Mouse (Mus musculus) spleen, postnatal 10 days (tissue): ENCODE measurements around the gene Gsk3a.

Experiments
- DNase-seq, 2 experiments: peaks; one replicate each; pipeline ENCODE4 v3.0.0; 2021 to 2022; ENCODE audit warnings: low spot score in 2 of 2

Gsk3a gene

GRCm38 (mm10) chr7:25221102-25221883, 16.4 kb downstream of the Gsk3a start, which contains the start of gene Zfp526:
Gene Zfp526, plus strand, starts transcription at chr7:25221425.
- peak; percentile 94 to 96 for DNase-seq

- DNase-seq = peak; percentile 55 to 65
Measured at GRCm38 (mm10) chr7:25220457-25221101, 17.1 kb downstream of the Gsk3a start, which contains the start of gene Dedd2. Gene Dedd2, minus strand, starts transcription at chr7:25220615.

GRCm38 (mm10) chr7:25219756-25220456, 17.7 kb downstream of the Gsk3a start:
- DNase-seq = peak; percentile 96 to 98

DNA sequence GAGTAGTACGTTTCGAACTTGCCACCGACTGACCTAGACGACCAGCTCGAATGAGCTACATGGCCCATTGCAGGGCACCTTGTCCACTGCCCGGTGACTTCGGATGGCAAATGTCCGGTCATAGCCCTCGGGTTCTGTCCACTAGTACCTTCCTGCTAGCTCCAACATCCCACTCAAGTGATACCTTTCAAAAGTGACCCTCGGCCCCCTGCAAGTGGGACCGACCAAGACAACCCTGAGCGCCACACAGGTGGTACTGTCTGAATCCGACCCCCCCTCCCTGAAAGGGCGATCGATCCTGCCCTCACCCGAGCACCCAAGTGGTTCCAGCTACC, 18.3 kb downstream of the Gsk3a start:
- no peak for DNase-seq

DNA sequence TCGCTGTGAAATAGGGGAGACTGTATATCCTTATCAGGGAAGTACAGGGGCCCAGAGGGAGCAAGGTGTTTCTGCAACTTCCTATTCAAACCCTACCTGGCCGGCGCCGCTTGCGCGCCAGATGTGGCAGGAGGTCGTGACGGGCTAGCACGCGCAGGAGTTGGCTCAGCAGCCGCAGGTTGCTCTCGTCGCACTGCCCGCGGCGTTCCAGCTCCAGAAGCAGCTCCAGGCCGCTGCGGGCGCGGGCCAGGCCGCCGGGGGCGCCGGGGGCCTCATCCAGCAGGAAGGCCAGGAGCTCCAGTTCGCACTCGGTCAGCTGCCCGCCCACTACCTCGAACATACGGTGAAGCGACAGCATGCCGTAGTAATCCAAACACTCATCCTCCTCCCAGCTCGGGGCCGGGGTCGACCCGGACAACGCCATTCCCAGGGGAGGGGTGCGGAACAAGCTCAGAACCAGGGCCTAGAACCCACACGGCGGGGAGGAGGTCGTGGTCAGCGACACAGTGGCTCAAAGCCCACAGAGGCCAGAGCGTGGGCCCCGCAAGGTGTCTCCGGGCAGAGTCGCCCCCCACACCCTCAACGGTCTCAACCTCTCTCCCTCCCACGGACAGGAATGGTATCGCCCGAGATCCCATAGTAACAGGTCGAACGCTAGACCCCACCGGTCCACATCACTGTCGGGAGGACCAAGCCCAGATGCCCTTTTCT, 18.8 kb downstream of the Gsk3a start:
- peak; percentile 76 to 78 for DNase-seq

DNA sequence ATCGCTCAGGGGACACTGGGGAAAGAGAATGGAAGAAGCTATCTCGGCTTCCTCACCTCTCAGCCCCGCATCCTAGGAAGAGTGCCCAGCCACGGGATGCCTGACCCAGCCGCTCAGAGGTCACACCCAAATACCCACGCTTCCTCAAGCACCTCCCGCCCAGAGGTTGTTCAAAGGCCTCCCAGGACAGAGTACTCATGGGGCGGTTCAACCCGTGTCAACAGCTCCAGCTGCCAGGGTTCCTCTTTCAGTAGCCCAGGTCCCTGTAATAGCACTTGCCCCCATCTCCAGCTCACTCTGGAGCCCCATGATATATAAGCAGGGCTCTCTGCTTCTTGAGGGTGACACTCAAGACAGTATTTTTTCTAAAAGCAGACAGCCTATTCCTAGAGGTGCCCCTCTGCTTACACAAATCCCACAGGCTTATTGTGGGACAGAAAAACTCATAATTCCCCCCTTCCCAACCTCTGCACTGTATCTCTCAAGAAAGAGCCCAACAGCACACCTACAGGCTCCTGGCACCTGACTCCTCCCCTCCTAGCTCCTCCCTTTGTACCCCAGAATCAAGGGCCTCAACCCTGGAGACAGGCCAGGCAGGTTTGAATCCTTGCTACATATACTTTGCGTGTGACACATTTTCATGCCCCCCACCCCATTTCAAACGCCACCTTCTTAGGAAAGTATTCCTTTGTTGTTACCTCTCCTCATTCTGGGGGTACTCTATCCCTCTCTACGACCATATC, 19.8 kb downstream of the Gsk3a start:
- peak in 1 of 2 experiments; percentile 52 for DNase-seq

GRCm38 (mm10) chr7:25214172-25214571, 23.5 kb downstream of the Gsk3a start:
- no peak for DNase-seq

GRCm38 (mm10) chr7:25213099-25213498, 24.6 kb downstream of the Gsk3a start:
- DNase-seq = no peak

GRCm38 (mm10) chr7:25210482-25210881, 27.2 kb downstream of the Gsk3a start:
- DNase-seq = no peak

- peak; percentile 51 to 62 for DNase-seq
Measured at GRCm38 (mm10) chr7:25209161-25209622, 28.5 kb downstream of the Gsk3a start.

- DNase-seq = peak; percentile 7 to 39
Measured at GRCm38 (mm10) chr7:25206094-25206830, 31.4 kb downstream of the Gsk3a start.

- peak; percentile 50 to 73 for DNase-seq
Measured at GRCm38 (mm10) chr7:25205355-25206093, 32.1 kb downstream of the Gsk3a start.

GRCm38 (mm10) chr7:25203624-25204023, 34.0 kb downstream of the Gsk3a start:
- DNase-seq = peak in 1 of 2 experiments; percentile 9

DNA sequence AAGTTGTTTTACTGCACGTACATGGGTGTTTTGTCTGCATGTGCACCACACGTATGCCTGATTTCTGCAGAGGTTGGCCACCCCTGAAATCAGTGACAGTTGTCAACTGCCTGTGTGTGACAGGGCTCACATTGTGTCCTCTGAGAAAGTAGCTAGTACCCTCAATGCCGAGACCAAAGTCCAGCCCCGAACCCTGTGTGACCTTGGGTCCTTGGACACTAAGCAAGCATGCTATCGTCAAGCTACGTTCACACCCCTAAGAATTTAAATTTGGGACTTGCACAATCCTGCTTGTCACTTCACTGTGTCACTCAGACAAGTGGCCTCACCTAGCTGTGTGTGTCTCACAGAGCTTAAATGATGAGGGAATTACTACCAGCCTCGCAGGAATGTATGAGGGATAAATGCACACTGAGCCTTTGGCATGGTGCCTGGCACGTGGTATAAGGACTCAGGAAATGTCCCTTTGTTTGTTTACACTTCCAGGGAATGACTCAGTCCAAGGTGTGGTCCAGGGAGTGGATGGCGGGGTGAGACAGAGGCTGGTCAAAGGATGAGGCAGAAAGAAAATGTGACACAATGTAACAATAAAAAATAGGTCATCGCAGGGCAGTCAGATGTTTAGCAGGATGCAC, 40.1 kb downstream of the Gsk3a start:
- no peak for DNase-seq

GRCm38 (mm10) chr7:25196107-25196506, 41.5 kb downstream of the Gsk3a start:
- no peak for DNase-seq

GRCm38 (mm10) chr7:25195148-25195547, 42.5 kb downstream of the Gsk3a start:
- DNase-seq = peak in 1 of 2 experiments; percentile 36

DNA sequence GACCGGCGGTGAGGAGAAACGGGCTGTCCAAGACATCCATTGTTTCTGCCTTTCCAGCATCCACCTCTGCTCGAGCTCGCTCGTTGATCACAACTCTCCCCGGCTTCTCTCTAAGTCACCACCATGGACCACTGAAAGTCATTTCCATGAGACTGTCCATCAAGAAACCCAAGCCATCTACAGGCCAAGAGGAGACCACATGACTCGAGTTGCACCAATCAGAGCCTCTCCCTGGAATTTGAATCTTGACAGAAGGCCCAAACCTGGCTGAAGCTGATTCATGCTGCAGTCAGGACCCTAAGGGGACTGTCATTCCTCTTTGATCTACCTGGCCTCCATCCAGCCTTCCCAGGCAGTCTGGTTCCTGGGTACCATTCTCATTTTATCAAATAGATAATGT, 45.5 kb downstream of the Gsk3a start:
- DNase-seq = no peak

DNA sequence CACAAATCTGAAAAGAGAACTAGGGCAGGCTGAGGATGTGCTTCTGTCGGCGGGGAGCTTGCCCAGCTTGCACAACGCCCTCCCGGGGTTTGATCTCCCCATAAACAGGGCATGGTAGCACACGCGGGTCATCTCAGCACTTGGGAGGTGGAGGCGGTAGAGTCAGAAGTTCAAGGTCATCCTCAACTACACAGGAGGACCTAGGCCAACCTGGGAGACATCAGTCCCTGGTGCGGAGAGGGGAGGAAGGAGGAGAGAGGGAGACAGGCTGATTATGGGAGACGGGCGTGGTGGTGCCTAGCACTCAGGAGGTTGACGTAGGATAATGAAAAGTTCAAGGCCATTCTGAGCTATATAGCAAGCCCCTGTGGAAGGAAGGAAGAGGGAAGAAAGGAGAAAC, 46.8 kb downstream of the Gsk3a start:
- no peak for DNase-seq
